Mouse (Mus musculus): ENCODE measurements at regions not wholly inside any gene's neighbourhood (a gene's known extent, or its start where the extent isn't known, plus 50 kb on each side); places are given as distances from the start of the nearest gene placed in this dataset.

DNA sequence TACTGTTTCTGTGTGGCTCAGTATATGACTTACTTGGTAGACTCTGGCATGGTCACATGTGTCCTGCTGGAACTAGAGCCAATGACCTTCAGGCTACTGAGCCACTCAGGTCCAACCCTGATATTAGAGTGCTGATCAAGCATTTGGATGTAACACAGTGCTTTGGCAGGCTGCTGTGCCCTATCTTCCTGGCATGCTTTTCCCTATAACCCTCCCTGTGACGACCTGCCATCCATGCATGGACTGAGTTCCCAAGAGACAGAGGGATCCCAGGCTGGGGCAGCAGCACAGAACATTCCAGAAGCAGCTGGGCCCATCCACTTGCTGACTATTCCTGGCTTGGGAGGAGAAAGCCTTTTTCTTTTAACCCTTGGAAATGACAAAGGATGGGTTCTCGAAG lies 451.4 kb downstream of the Cd83 start:
- H3K4me1 ChIP-seq (ENCODE audit: insufficient read depth), result no peaks in the 10 kb centered on the region
- ATAC-seq (no peak), DNase-seq (no peak)
- H3K4me2 ChIP-seq (ENCODE audit: low read depth, low read length), result no peak overlapping the region
- H3K9ac ChIP-seq (replicated peaks), result no peak overlapping the region
- H3K9me3 ChIP-seq (ENCODE audit: low read length), result no peaks in the 10 kb centered on the region
- TF ChIP-seq CTCF (IDR thresholded peaks at IDR 0.05; ENCODE audit: low read depth) (no peak), EP300 (IDR thresholded peaks at IDR 0.05; ENCODE audit: low read depth) (no peak)
- H3K4me3 ChIP-seq (ENCODE audit: low read depth, low read length), result no peak overlapping the region
- H3K27ac ChIP-seq (ENCODE audit: low read depth), result no peak overlapping the region
- no peaks in the 10 kb centered on the region for H3K27me3 ChIP-seq (ENCODE audit: insufficient read depth, low read length)
- no peaks in the 10 kb centered on the region for H3K36me3 ChIP-seq (replicated peaks; ENCODE audit: insufficient read depth, low read length)
- 87% methylated on average over 2 of the region's 2 CpGs for WGBS (ENCODE audit: insufficient replicate concordance)

DNA sequence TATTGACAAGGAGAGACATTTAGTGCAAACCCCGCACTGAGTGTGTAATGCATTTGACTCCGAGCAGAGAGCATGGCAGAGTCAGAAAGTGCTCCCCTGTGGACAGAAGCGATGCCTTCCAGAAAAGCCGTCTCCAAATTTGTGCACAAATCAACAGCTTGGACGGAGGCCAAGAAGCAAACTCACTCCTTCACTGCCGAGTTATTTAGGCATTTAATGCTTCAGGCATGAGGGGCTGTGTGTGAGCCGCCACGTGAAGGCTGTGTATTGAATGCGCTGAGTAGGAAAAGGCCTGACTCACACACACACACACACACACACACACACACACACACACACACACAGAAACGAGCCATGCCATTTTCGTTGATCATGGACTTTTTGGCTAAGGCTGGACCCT lies 453.7 kb downstream of the Cd83 start:
- no peak overlapping the region for H3K27ac ChIP-seq (ENCODE audit: low read depth)
- H3K9me3 ChIP-seq (ENCODE audit: low read length), result no peaks in the 10 kb centered on the region
- ATAC-seq, result no peak
- no peak overlapping the region for H3K9ac ChIP-seq (replicated peaks)
- H3K27me3 ChIP-seq (ENCODE audit: insufficient read depth, low read length), result no peaks in the 10 kb centered on the region
- no peak for TF ChIP-seq EP300 (IDR thresholded peaks at IDR 0.05; ENCODE audit: low read depth)
- no peak for TF ChIP-seq CTCF (IDR thresholded peaks at IDR 0.05; ENCODE audit: low read depth)
- no peak overlapping the region for H3K4me2 ChIP-seq (ENCODE audit: low read depth, low read length)
- H3K4me1 ChIP-seq (ENCODE audit: insufficient read depth), result no peaks in the 10 kb centered on the region
- no peaks in the 10 kb centered on the region for H3K36me3 ChIP-seq (replicated peaks; ENCODE audit: insufficient read depth, low read length)
- no peak for DNase-seq
- WGBS (ENCODE audit: insufficient replicate concordance), result 67% methylated on average over 11 of the region's 11 CpGs
- no peak overlapping the region for H3K4me3 ChIP-seq (ENCODE audit: low read depth, low read length)

- Histone ChIP-seq H3K36me3 (replicated peaks; ENCODE audit: insufficient read depth, low read length) (no peaks in the 10 kb centered on the region), H3K4me2 (ENCODE audit: low read depth, low read length) (no peak overlapping the region), H3K4me3 (ENCODE audit: low read depth, low read length) (no peak overlapping the region), H3K4me1 (ENCODE audit: insufficient read depth) (peaks cover 4% of the 10 kb centered on the region; the same call in 1 of the 2 replicates), H3K27me3 (ENCODE audit: insufficient read depth, low read length) (no peaks in the 10 kb centered on the region), H3K9ac (replicated peaks) (no peak overlapping the region), H3K9me3 (ENCODE audit: low read length) (no peaks in the 10 kb centered on the region), H3K27ac (ENCODE audit: low read depth) (no peak overlapping the region)
- TF ChIP-seq CTCF (IDR thresholded peaks at IDR 0.05; ENCODE audit: low read depth) (no peak), EP300 (IDR thresholded peaks at IDR 0.05; ENCODE audit: low read depth) (no peak)
- ATAC-seq (no peak), DNase-seq (no peak)
- 82% methylated on average over 6 of the region's 6 CpGs for WGBS (ENCODE audit: insufficient replicate concordance)
Observed at GRCm38 (mm10) chr13:44243211-44243610, 458.6 kb downstream of the Cd83 start.

DNA sequence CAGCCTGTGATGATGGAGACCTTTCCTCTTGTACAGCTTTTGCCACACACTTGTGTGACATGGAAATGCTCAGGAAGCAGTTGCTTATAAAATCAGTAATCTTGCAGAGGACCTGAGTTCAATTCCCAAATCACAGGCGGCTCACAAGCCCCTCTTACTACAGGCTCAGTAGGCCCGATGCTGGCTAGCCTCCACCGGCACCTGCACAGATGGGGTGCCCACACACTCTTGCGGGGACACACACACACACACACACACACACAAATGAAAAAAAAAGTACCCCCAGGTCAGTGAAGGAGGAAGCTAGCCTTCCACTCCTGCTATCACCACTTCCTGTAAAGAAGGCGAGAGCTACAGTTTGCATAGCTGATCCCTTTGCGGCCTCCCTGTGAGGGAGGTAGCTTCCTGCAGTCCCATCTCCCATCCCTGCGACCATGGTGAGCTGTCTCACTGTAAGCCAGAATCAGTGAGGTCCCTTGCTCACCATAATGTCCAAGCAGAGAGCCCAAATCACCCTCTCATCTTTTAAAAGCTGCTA lies 462.2 kb downstream of the Cd83 start:
- ATAC-seq (no peak), DNase-seq (no peak)
- no peak overlapping the region for H3K4me3 ChIP-seq (ENCODE audit: low read depth, low read length)
- H3K27me3 ChIP-seq (ENCODE audit: insufficient read depth, low read length), result no peaks in the 10 kb centered on the region
- no peaks in the 10 kb centered on the region for H3K36me3 ChIP-seq (replicated peaks; ENCODE audit: insufficient read depth, low read length)
- no peak overlapping the region for H3K27ac ChIP-seq (ENCODE audit: low read depth)
- no peaks in the 10 kb centered on the region for H3K9me3 ChIP-seq (ENCODE audit: low read length)
- 25% methylated on average over 7 of the region's 7 CpGs for WGBS (ENCODE audit: insufficient replicate concordance)
- H3K4me2 ChIP-seq (ENCODE audit: low read depth, low read length), result no peak overlapping the region
- TF ChIP-seq CTCF (IDR thresholded peaks at IDR 0.05; ENCODE audit: low read depth), result no peak
- no peak for TF ChIP-seq EP300 (IDR thresholded peaks at IDR 0.05; ENCODE audit: low read depth)
- peaks cover 4% of the 10 kb centered on the region for H3K4me1 ChIP-seq (ENCODE audit: insufficient read depth)
- no peak overlapping the region for H3K9ac ChIP-seq (replicated peaks)

DNA sequence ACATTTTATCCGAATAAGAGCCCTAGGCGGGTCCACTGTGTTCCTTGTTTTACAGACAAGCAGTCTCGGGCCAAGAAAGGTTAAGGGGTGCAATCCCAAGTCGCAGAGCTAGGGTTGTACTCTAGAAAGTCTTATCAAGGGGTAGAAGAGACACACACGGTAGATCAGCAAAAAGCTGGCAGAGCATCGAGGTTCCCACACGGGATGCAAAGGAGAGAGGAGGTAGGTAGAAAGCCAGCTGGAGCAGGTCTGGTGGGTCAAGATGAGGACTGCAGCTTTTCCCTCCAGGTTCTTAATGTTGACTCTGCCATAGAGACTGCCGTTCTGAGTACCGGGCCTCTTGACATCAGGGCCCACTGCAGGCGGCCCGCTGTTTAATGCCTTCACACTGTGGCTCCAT lies 463.3 kb downstream of the Cd83 start:
- Histone ChIP-seq H3K4me2 (ENCODE audit: low read depth, low read length) (no peak overlapping the region), H3K4me1 (ENCODE audit: insufficient read depth) (peaks cover 4% of the 10 kb centered on the region), H3K9ac (replicated peaks) (no peak overlapping the region), H3K27ac (ENCODE audit: low read depth) (no peak overlapping the region), H3K27me3 (ENCODE audit: insufficient read depth, low read length) (no peaks in the 10 kb centered on the region), H3K36me3 (replicated peaks; ENCODE audit: insufficient read depth, low read length) (no peaks in the 10 kb centered on the region), H3K9me3 (ENCODE audit: low read length) (no peaks in the 10 kb centered on the region), H3K4me3 (ENCODE audit: low read depth, low read length) (no peak overlapping the region)
- DNase-seq (no peak), ATAC-seq (no peak)
- no peak for TF ChIP-seq EP300 (IDR thresholded peaks at IDR 0.05; ENCODE audit: low read depth)
- no peak for TF ChIP-seq CTCF (IDR thresholded peaks at IDR 0.05; ENCODE audit: low read depth)
- 71% methylated on average over 11 of the region's 11 CpGs for WGBS (ENCODE audit: insufficient replicate concordance)

GRCm38 (mm10) chr13:44248401-44248800 lies 463.8 kb downstream of the Cd83 start:
- Histone ChIP-seq H3K9me3 (ENCODE audit: low read length) (no peaks in the 10 kb centered on the region), H3K9ac (replicated peaks) (no peak overlapping the region), H3K4me1 (ENCODE audit: insufficient read depth) (peaks cover 4% of the 10 kb centered on the region), H3K36me3 (replicated peaks; ENCODE audit: insufficient read depth, low read length) (no peaks in the 10 kb centered on the region), H3K27me3 (ENCODE audit: insufficient read depth, low read length) (no peaks in the 10 kb centered on the region), H3K4me3 (ENCODE audit: low read depth, low read length) (no peak overlapping the region), H3K4me2 (ENCODE audit: low read depth, low read length) (no peak overlapping the region), H3K27ac (ENCODE audit: low read depth) (no peak overlapping the region)
- WGBS (ENCODE audit: insufficient replicate concordance), result 28% methylated on average over 8 of the region's 8 CpGs
- TF ChIP-seq CTCF (IDR thresholded peaks at IDR 0.05; ENCODE audit: low read depth) (no peak), EP300 (IDR thresholded peaks at IDR 0.05; ENCODE audit: low read depth) (no peak)
- ATAC-seq (no peak), DNase-seq (no peak)

DNA sequence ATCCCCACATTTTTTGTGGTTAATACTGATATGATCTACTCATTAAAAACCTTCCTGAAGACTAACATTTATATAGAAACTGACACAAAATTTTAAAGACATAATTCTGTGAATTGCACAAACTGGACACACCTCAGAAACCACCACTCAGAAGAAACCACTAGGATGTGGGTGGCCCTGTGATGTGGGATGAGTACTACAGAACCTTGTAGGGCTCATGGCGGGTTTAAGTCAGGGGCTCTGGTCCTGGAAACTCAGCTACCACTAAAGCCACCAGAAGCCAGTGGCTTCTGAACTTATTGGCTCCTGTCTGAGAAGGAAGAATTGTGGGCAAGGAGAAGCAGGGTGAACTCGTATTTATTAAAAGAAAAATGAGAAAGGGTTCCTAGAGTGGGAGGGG lies 464.5 kb downstream of the Cd83 start:
- Histone ChIP-seq H3K4me3 (ENCODE audit: low read depth, low read length) (no peak overlapping the region), H3K4me2 (ENCODE audit: low read depth, low read length) (no peak overlapping the region), H3K36me3 (replicated peaks; ENCODE audit: insufficient read depth, low read length) (no peaks in the 10 kb centered on the region), H3K27me3 (ENCODE audit: insufficient read depth, low read length) (no peaks in the 10 kb centered on the region), H3K9me3 (ENCODE audit: low read length) (no peaks in the 10 kb centered on the region), H3K4me1 (ENCODE audit: insufficient read depth) (peaks cover 4% of the 10 kb centered on the region), H3K9ac (replicated peaks) (no peak overlapping the region), H3K27ac (ENCODE audit: low read depth) (no peak overlapping the region)
- WGBS (ENCODE audit: insufficient replicate concordance), result 70% methylated on average over 2 of the region's 2 CpGs
- TF ChIP-seq CTCF (IDR thresholded peaks at IDR 0.05; ENCODE audit: low read depth), result no peak
- ATAC-seq, result no peak
- DNase-seq, result no peak
